Mouse (Mus musculus): ENCODE measurements around the gene Neurl1b. TPM values are rescaled to one million over a fixed set of nuclear protein-coding genes. Genes with fewer than 3 reads are reported as not detected.

The Neurl1b gene
- 2.2 and 2.3 TPM in 2 replicates for polyA plus RNA-seq (2012)

DNA sequence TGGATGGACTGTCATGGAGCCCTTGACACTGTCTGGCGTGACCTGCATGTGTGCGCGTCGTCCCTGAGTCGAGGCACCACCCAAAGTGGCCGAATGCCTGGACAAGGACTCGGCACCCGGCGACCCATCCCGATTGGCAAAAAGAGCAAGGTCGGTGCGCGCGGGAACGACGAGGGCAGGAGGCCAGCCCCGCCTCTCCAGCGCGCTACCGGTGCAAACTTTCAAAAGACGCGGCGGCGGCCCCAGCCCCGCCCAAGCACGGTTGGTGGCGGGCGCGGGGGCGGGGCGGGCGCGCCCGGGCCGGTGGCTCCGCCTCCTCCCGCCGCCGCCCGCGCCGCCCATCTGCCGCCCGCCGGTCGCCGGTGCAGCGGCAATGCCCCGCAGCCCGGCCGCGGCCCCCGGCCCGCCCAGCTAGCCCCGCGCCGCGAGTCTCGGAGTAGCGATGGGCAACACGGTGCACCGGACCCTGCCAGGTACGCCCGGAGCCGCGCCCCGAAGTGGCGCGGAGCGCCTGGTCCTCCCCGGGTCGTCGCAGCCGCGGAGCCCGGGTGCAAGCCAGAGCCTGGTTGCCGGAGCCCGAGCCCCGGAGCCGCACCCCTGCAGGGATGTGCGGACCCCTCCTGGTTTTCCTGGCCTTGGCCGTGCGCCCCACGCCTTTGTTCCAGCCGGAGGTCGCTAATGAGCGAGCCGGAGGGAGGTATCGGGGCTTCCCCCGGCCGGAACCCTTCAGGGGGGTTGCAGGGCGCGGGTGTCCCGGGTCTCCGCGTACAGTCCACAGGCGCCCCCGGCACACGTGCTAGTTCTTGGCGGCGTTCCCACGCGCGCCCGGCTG, at the start of gene Neurl1b:
TSS of gene Neurl1b (plus strand) at position 307 of the 832 bp plus-strand sequence.

Other genes with a start within 250 kb of the Neurl1b start
- gene Pdia2, start 215.7 kb upstream of the Neurl1b start, polyA plus RNA-seq (2012): 1.5 and 3.7 TPM in 2 replicates
- gene Rgs11, start 211.9 kb upstream of the Neurl1b start, polyA plus RNA-seq (2012): 0.47 and 1.5 TPM in 2 replicates
- 1.0 and 1.7 TPM in 2 replicates for gene Arhgdig, start 207.0 kb upstream of the Neurl1b start, polyA plus RNA-seq (2012)
- gene Fam234a, start 170.6 kb upstream of the Neurl1b start, polyA plus RNA-seq (2012): 7.4 and 7.8 TPM in 2 replicates
- gene Luc7l, start 161.9 kb upstream of the Neurl1b start, polyA plus RNA-seq (2012): 48.4 and 62.5 TPM in 2 replicates
- gene Ergic1, start 146.7 kb downstream of the Neurl1b start, polyA plus RNA-seq (2012): 49.1 and 50.4 TPM in 2 replicates
- gene Dusp1, start 147.3 kb downstream of the Neurl1b start, polyA plus RNA-seq (2012): 185 and 386 TPM in 2 replicates
- gene Atp6v0e, start 248.4 kb downstream of the Neurl1b start, polyA plus RNA-seq (2012): 10.5 and 12.9 TPM in 2 replicates

All from megakaryocyte-erythroid progenitor cell, adult 5 weeks (primary cell).